Mouse (Mus musculus): Measurements from ENCODE around the gene Fggy. TPM values are rescaled to one million over a fixed set of nuclear protein-coding genes. Genes with fewer than 3 reads are reported as not detected.

The Fggy gene
- polyA plus RNA-seq, 1 experiment from 2014 or later = 6.4 TPM

DNA sequence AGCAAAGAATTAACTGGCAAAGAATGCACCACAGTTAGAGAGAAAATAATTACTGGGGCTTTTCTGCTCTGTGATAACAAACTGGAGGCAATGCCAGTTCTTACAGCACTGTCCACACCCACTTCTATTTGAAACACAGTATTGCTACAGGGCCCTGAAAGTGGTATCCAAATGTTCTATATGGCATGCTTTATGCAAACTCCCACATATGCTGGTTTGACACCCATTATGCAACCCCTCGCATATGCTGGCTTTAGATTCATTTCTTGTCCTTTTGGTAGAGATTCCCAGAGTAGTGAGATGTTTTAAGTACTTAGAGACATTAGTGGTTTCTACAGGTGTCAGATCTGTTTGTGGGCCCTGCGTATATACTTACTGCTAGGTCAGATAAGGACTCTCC lies 109.6 kb downstream of the Fggy start:
- no peak overlapping the region for H3K27ac ChIP-seq (ENCODE audit: low read length)
- WGBS = 88% methylated on average over 2 of the region's 2 CpGs
- H3K9me3 ChIP-seq (replicated peaks; ENCODE audit: control insufficient read depth, low read length) = no peaks in the 10 kb centered on the region
- H3K27me3 ChIP-seq (ENCODE audit: control insufficient read depth, insufficient read depth, low read length) = no peaks in the 10 kb centered on the region
- H3K36me3 ChIP-seq (ENCODE audit: control insufficient read depth, insufficient read depth) = no peaks in the 10 kb centered on the region
- ATAC-seq (replicated peaks; ENCODE audit: extremely low read depth, insufficient read depth, low FRiP score) = no peak
- no peak overlapping the region for H3K4me3 ChIP-seq (ENCODE audit: low read length)
- H3K4me2 ChIP-seq (ENCODE audit: low read depth, low read length) = no peak overlapping the region
- H3K9ac ChIP-seq (ENCODE audit: low read length) = no peak overlapping the region
- H3K4me1 ChIP-seq (ENCODE audit: control insufficient read depth, insufficient read depth, low read length) = no peaks in the 10 kb centered on the region

DNA sequence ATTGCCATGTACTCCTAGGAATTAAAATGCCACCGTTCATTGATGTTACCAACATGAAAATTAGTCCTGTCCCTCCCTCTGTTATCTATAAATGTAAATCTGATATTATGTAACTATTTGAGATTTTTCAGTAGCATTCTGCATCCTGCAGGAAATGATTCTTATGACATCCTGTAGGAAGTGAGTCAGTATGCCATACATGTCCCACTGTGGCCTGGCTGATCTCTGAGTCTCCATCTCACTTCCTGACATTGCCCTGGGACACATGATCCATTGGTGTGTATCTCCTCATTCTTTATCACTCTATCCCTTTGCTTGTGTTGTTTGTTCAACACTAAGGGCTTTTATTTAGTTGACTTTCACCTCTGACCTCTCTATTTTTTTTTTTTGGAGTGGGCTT lies 110.3 kb downstream of the Fggy start:
- H3K4me1 ChIP-seq (ENCODE audit: control insufficient read depth, insufficient read depth, low read length) = no peaks in the 10 kb centered on the region
- no peaks in the 10 kb centered on the region for H3K27me3 ChIP-seq (ENCODE audit: control insufficient read depth, insufficient read depth, low read length)
- WGBS = 76% methylated on average over 1 of the region's 1 CpGs
- H3K4me3 ChIP-seq (ENCODE audit: low read length) = no peak overlapping the region
- H3K36me3 ChIP-seq (ENCODE audit: control insufficient read depth, insufficient read depth) = no peaks in the 10 kb centered on the region
- H3K9ac ChIP-seq (ENCODE audit: low read length) = no peak overlapping the region
- ATAC-seq (replicated peaks; ENCODE audit: extremely low read depth, insufficient read depth, low FRiP score) = no peak
- H3K9me3 ChIP-seq (replicated peaks; ENCODE audit: control insufficient read depth, low read length) = no peaks in the 10 kb centered on the region
- no peak overlapping the region for H3K27ac ChIP-seq (ENCODE audit: low read length)
- H3K4me2 ChIP-seq (ENCODE audit: low read depth, low read length) = no peak overlapping the region

DNA sequence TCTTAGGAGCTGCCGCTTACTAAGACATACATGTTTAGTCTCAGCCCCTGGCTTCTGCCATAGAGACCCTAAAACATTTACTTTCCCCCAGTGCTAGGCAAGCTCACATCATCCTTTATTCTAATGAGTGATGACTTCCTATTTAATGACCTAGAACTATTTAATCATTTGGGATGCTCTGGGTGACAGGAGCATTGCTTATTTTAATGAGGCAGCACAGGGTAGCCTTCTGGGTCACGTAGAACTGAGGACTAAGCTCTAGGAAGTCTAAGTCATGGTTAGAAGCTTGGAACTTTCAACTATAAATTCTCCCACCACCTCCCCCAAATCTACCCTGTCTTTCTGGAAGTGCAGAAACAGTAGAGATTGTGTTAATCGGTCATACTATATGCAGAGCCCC lies 111.2 kb downstream of the Fggy start:
- H3K4me3 ChIP-seq (ENCODE audit: low read length) = no peak overlapping the region
- WGBS = 88% methylated on average over 3 of the region's 3 CpGs
- ATAC-seq (replicated peaks; ENCODE audit: extremely low read depth, insufficient read depth, low FRiP score) = no peak

DNA sequence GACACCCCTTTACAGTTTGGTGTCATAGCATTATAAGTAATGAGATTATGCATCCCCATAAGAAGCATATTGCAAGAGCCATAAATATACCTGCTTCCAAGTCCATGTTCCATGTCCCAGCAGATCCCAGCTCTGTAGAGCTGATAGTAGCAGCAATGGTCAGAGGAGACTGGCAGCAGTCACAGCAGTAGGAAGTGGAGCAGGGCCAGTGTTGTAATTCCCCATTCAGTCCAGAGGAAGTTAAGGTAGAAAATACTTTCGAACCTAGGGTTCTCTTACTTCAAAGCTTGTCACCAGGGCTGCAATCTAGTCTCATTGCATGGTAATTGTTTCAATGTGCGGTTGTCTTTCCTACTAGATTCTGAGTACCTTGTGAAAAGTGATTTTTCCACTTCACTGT lies 112.0 kb downstream of the Fggy start:
- Histone ChIP-seq H3K4me2 (ENCODE audit: low read depth, low read length) (no peak overlapping the region), H3K27me3 (ENCODE audit: control insufficient read depth, insufficient read depth, low read length) (no peaks in the 10 kb centered on the region), H3K4me1 (ENCODE audit: control insufficient read depth, insufficient read depth, low read length) (no peaks in the 10 kb centered on the region), H3K27ac (ENCODE audit: low read length) (no peak overlapping the region), H3K9me3 (replicated peaks; ENCODE audit: control insufficient read depth, low read length) (no peaks in the 10 kb centered on the region), H3K9ac (ENCODE audit: low read length) (no peak overlapping the region), H3K4me3 (ENCODE audit: low read length) (no peak overlapping the region), H3K36me3 (ENCODE audit: control insufficient read depth, insufficient read depth) (no peaks in the 10 kb centered on the region)
- ATAC-seq (replicated peaks; ENCODE audit: extremely low read depth, insufficient read depth, low FRiP score) = no peak
- WGBS = 75% methylated on average over 2 of the region's 2 CpGs

More for the DNA sequence above, 111.2 kb downstream of the Fggy start:
- H3K9me3 ChIP-seq (replicated peaks; ENCODE audit: control insufficient read depth, low read length) = no peaks in the 10 kb centered on the region
- H3K27ac ChIP-seq (ENCODE audit: low read length) = no peak overlapping the region
- no peaks in the 10 kb centered on the region for H3K27me3 ChIP-seq (ENCODE audit: control insufficient read depth, insufficient read depth, low read length)
- H3K4me2 ChIP-seq (ENCODE audit: low read depth, low read length) = no peak overlapping the region
- H3K36me3 ChIP-seq (ENCODE audit: control insufficient read depth, insufficient read depth) = no peaks in the 10 kb centered on the region
- no peaks in the 10 kb centered on the region for H3K4me1 ChIP-seq (ENCODE audit: control insufficient read depth, insufficient read depth, low read length)
- H3K9ac ChIP-seq (ENCODE audit: low read length) = no peak overlapping the region

GRCm38 (mm10) chr4:95670559-95670958 lies 113.3 kb downstream of the Fggy start:
- no peaks in the 10 kb centered on the region for H3K27me3 ChIP-seq (ENCODE audit: control insufficient read depth, insufficient read depth, low read length)
- no peak overlapping the region for H3K4me2 ChIP-seq (ENCODE audit: low read depth, low read length)
- no peaks in the 10 kb centered on the region for H3K36me3 ChIP-seq (ENCODE audit: control insufficient read depth, insufficient read depth)
- H3K4me1 ChIP-seq (ENCODE audit: control insufficient read depth, insufficient read depth, low read length) = no peaks in the 10 kb centered on the region
- H3K27ac ChIP-seq (ENCODE audit: low read length) = no peak overlapping the region
- H3K9ac ChIP-seq (ENCODE audit: low read length) = no peak overlapping the region
- H3K9me3 ChIP-seq (replicated peaks; ENCODE audit: control insufficient read depth, low read length) = no peaks in the 10 kb centered on the region
- WGBS = 73% methylated on average over 3 of the region's 3 CpGs
- H3K4me3 ChIP-seq (ENCODE audit: low read length) = no peak overlapping the region
- no peak for ATAC-seq (replicated peaks; ENCODE audit: extremely low read depth, insufficient read depth, low FRiP score)

DNA sequence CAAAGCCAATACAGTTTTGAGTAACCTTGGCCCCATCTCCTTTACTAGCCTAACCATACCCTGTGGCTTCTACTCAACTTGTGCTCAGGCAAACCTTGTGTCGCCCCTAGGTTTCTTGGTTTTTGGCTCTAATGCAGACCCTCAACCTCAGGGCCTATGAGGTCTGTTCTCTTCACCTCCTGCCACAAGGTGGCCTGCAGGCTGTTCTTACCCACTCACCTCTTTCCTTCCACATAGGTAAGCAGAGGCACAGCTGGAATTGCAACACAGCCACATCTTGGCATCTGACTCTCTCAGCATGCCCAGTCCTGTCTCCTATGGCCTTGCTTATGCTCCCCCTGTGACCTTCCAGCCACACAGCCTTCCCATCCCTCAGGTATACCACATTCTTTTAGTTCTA lies 114.7 kb downstream of the Fggy start:
- no peaks in the 10 kb centered on the region for H3K27me3 ChIP-seq (ENCODE audit: control insufficient read depth, insufficient read depth, low read length)
- ATAC-seq (replicated peaks; ENCODE audit: extremely low read depth, insufficient read depth, low FRiP score) = no peak
- 74% methylated on average over 1 of the region's 1 CpGs for WGBS
- no peaks in the 10 kb centered on the region for H3K4me1 ChIP-seq (ENCODE audit: control insufficient read depth, insufficient read depth, low read length)
- no peak overlapping the region for H3K4me2 ChIP-seq (ENCODE audit: low read depth, low read length)
- H3K9me3 ChIP-seq (replicated peaks; ENCODE audit: control insufficient read depth, low read length) = no peaks in the 10 kb centered on the region
- no peak overlapping the region for H3K9ac ChIP-seq (ENCODE audit: low read length)
- H3K27ac ChIP-seq (ENCODE audit: low read length) = no peak overlapping the region
- no peaks in the 10 kb centered on the region for H3K36me3 ChIP-seq (ENCODE audit: control insufficient read depth, insufficient read depth)
- no peak overlapping the region for H3K4me3 ChIP-seq (ENCODE audit: low read length)

DNA sequence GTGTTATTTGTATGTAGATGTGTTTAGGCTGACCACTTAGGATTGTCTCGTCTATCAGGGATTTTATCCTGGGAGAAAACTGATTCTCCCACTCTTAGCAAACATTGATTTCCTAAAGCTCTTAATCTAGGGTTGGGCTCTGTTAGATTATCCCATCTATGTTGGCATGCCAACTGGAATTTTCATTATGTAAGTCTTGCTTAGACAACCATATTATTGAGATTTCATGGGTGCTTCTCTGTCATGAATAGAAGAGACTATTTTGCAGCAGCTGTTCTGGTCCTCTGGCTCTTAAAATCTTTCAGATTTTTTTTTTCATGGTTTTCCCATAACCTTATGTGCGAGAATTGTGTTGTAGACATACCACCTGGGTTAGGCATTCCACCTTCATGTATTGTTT lies 119.1 kb downstream of the Fggy start:
- peaks cover 3% of the 10 kb centered on the region; the same call in 1 of the 2 replicates for H3K4me1 ChIP-seq (ENCODE audit: control insufficient read depth, insufficient read depth, low read length)
- no peak overlapping the region for H3K9ac ChIP-seq (ENCODE audit: low read length)
- no peak overlapping the region for H3K4me2 ChIP-seq (ENCODE audit: low read depth, low read length)
- no peak overlapping the region for H3K4me3 ChIP-seq (ENCODE audit: low read length)
- no peaks in the 10 kb centered on the region for H3K27me3 ChIP-seq (ENCODE audit: control insufficient read depth, insufficient read depth, low read length)
- ATAC-seq (replicated peaks; ENCODE audit: extremely low read depth, insufficient read depth, low FRiP score) = no peak
- 74% methylated on average over 2 of the region's 2 CpGs for WGBS
- H3K9me3 ChIP-seq (replicated peaks; ENCODE audit: control insufficient read depth, low read length) = no peaks in the 10 kb centered on the region
- no peak overlapping the region for H3K27ac ChIP-seq (ENCODE audit: low read length)
- no peaks in the 10 kb centered on the region for H3K36me3 ChIP-seq (ENCODE audit: control insufficient read depth, insufficient read depth)

- Histone ChIP-seq H3K9me3 (replicated peaks; ENCODE audit: control insufficient read depth, low read length) (no peaks in the 10 kb centered on the region), H3K36me3 (ENCODE audit: control insufficient read depth, insufficient read depth) (no peaks in the 10 kb centered on the region), H3K4me2 (ENCODE audit: low read depth, low read length) (no peak overlapping the region), H3K9ac (ENCODE audit: low read length) (no peak overlapping the region), H3K4me1 (ENCODE audit: control insufficient read depth, insufficient read depth, low read length) (peaks cover 9% of the 10 kb centered on the region), H3K27ac (ENCODE audit: low read length) (no peak overlapping the region), H3K27me3 (ENCODE audit: control insufficient read depth, insufficient read depth, low read length) (no peaks in the 10 kb centered on the region), H3K4me3 (ENCODE audit: low read length) (no peak overlapping the region)
- 91% methylated on average over 5 of the region's 5 CpGs for WGBS
- ATAC-seq (replicated peaks; ENCODE audit: extremely low read depth, insufficient read depth, low FRiP score) = no peak
These were observed 123.6 kb downstream of the Fggy start for GRCm38 (mm10) chr4:95680756-95681449.

DNA sequence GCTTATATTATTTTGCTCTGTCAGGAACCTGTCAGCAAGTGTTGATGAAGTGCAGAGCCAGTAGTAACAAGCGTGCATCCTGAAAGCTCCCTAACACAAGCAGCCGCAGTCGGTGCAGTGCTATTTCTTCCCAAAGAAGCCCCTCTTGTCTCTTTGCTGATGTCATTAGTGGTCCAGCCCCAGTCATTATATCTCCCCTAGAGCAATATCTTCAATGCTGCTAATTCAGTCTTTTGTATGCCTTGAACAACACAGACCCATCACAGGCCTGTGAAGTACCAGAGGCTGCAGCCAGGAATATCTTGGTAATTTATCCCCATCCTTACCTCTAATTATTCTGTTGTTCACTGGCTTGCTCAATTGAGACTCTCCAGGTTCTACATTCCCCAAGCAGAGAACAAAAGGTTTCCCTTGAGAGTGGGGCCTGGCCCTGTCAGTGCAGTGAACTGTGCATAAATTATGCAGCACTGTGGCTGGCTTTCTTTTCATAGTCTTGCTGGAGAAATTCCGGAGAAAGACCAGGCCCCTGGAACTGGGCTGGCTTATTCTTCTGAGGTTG lies 127.3 kb downstream of the Fggy start:
- Histone ChIP-seq H3K4me2 (ENCODE audit: low read depth, low read length) (no peak overlapping the region), H3K36me3 (ENCODE audit: control insufficient read depth, insufficient read depth) (no peaks in the 10 kb centered on the region), H3K27ac (ENCODE audit: low read length) (no peak overlapping the region), H3K4me3 (ENCODE audit: low read length) (no peak overlapping the region), H3K4me1 (ENCODE audit: control insufficient read depth, insufficient read depth, low read length) (peaks cover 9% of the 10 kb centered on the region), H3K27me3 (ENCODE audit: control insufficient read depth, insufficient read depth, low read length) (no peaks in the 10 kb centered on the region), H3K9ac (ENCODE audit: low read length) (no peak overlapping the region), H3K9me3 (replicated peaks; ENCODE audit: control insufficient read depth, low read length) (no peaks in the 10 kb centered on the region)
- 17% methylated on average over 4 of the region's 4 CpGs for WGBS
- ATAC-seq (replicated peaks; ENCODE audit: extremely low read depth, insufficient read depth, low FRiP score) = no peak; the same call in 1 of the 2 replicates

Data from heart, embryonic 16.5 days (tissue).